Mouse (Mus musculus): ENCODE measurements around the gene Ikzf2. TPM values are rescaled to one million over a fixed set of nuclear protein-coding genes. Genes with fewer than 3 reads are reported as not detected.

The Ikzf2 gene
- polyA plus RNA-seq, 1 experiment from 2014 or later = 5.0 TPM

- ATAC-seq = no peak
- Histone ChIP-seq H3K4me1 (replicated peaks; ENCODE audit: control insufficient read depth, insufficient read depth, low read length) (no peaks in the 10 kb centered on the region), H3K27me3 (replicated peaks; ENCODE audit: control insufficient read depth, insufficient read depth, low read length) (no peaks in the 10 kb centered on the region), H3K9me3 (ENCODE audit: control insufficient read depth, low read length) (no peaks in the 10 kb centered on the region), H3K4me3 (replicated peaks; ENCODE audit: low read length) (no peak overlapping the region), H3K4me2 (ENCODE audit: low read length) (no peak overlapping the region), H3K9ac (replicated peaks; ENCODE audit: low read depth, low read length) (no peak overlapping the region), H3K36me3 (ENCODE audit: control insufficient read depth, insufficient read depth) (no peaks in the 10 kb centered on the region), H3K27ac (ENCODE audit: low read length) (no peak overlapping the region)
- 94% methylated on average over 5 of the region's 5 CpGs for WGBS
Measured at GRCm38 (mm10) chr1:69583932-69584659, 102.9 kb downstream of the Ikzf2 start.

- Histone ChIP-seq H3K4me1 (replicated peaks; ENCODE audit: control insufficient read depth, insufficient read depth, low read length) (no peaks in the 10 kb centered on the region), H3K9ac (replicated peaks; ENCODE audit: low read depth, low read length) (no peak overlapping the region), H3K27me3 (replicated peaks; ENCODE audit: control insufficient read depth, insufficient read depth, low read length) (no peaks in the 10 kb centered on the region), H3K27ac (ENCODE audit: low read length) (no peak overlapping the region), H3K9me3 (ENCODE audit: control insufficient read depth, low read length) (no peaks in the 10 kb centered on the region), H3K4me3 (replicated peaks; ENCODE audit: low read length) (no peak overlapping the region), H3K36me3 (ENCODE audit: control insufficient read depth, insufficient read depth) (no peaks in the 10 kb centered on the region), H3K4me2 (ENCODE audit: low read length) (no peak overlapping the region)
- WGBS = 91% methylated on average over 4 of the region's 4 CpGs
- no peak for ATAC-seq
Measured at GRCm38 (mm10) chr1:69578917-69579316, 108.1 kb downstream of the Ikzf2 start.

GRCm38 (mm10) chr1:69559443-69560090, 127.5 kb downstream of the Ikzf2 start:
- Histone ChIP-seq H3K9ac (replicated peaks; ENCODE audit: low read depth, low read length) (no peak overlapping the region), H3K9me3 (ENCODE audit: control insufficient read depth, low read length) (no peaks in the 10 kb centered on the region), H3K4me1 (replicated peaks; ENCODE audit: control insufficient read depth, insufficient read depth, low read length) (no peaks in the 10 kb centered on the region), H3K27me3 (replicated peaks; ENCODE audit: control insufficient read depth, insufficient read depth, low read length) (no peaks in the 10 kb centered on the region), H3K4me3 (replicated peaks; ENCODE audit: low read length) (no peak overlapping the region), H3K4me2 (ENCODE audit: low read length) (no peak overlapping the region), H3K36me3 (ENCODE audit: control insufficient read depth, insufficient read depth) (no peaks in the 10 kb centered on the region), H3K27ac (ENCODE audit: low read length) (no peak overlapping the region)
- 89% methylated on average over 5 of the region's 5 CpGs for WGBS
- no peak for ATAC-seq

GRCm38 (mm10) chr1:69555636-69556151, 131.4 kb downstream of the Ikzf2 start:
- Histone ChIP-seq H3K9ac (replicated peaks; ENCODE audit: low read depth, low read length) (no peak overlapping the region), H3K36me3 (ENCODE audit: control insufficient read depth, insufficient read depth) (no peaks in the 10 kb centered on the region), H3K27me3 (replicated peaks; ENCODE audit: control insufficient read depth, insufficient read depth, low read length) (no peaks in the 10 kb centered on the region), H3K4me3 (replicated peaks; ENCODE audit: low read length) (no peak overlapping the region), H3K9me3 (ENCODE audit: control insufficient read depth, low read length) (no peaks in the 10 kb centered on the region), H3K27ac (ENCODE audit: low read length) (no peak overlapping the region), H3K4me2 (ENCODE audit: low read length) (no peak overlapping the region), H3K4me1 (replicated peaks; ENCODE audit: control insufficient read depth, insufficient read depth, low read length) (no peaks in the 10 kb centered on the region)
- WGBS = 92% methylated on average over 5 of the region's 5 CpGs
- ATAC-seq = no peak

- Histone ChIP-seq H3K27ac (ENCODE audit: low read length) (no peak overlapping the region), H3K4me1 (replicated peaks; ENCODE audit: control insufficient read depth, insufficient read depth, low read length) (no peaks in the 10 kb centered on the region), H3K4me3 (replicated peaks; ENCODE audit: low read length) (no peak overlapping the region), H3K9ac (replicated peaks; ENCODE audit: low read depth, low read length) (no peak overlapping the region), H3K4me2 (ENCODE audit: low read length) (no peak overlapping the region), H3K36me3 (ENCODE audit: control insufficient read depth, insufficient read depth) (no peaks in the 10 kb centered on the region), H3K9me3 (ENCODE audit: control insufficient read depth, low read length) (no peaks in the 10 kb centered on the region), H3K27me3 (replicated peaks; ENCODE audit: control insufficient read depth, insufficient read depth, low read length) (no peaks in the 10 kb centered on the region)
- no peak for ATAC-seq
- 92% methylated on average over 4 of the region's 4 CpGs for WGBS
Measured at GRCm38 (mm10) chr1:69549987-69550386, 137.1 kb downstream of the Ikzf2 start.

GRCm38 (mm10) chr1:69545885-69546253, 141.2 kb downstream of the Ikzf2 start:
- no peak for ATAC-seq
- no peak overlapping the region for H3K4me2 ChIP-seq (ENCODE audit: low read length)
- H3K36me3 ChIP-seq (ENCODE audit: control insufficient read depth, insufficient read depth) = no peaks in the 10 kb centered on the region
- H3K27me3 ChIP-seq (replicated peaks; ENCODE audit: control insufficient read depth, insufficient read depth, low read length) = no peaks in the 10 kb centered on the region
- H3K9me3 ChIP-seq (ENCODE audit: control insufficient read depth, low read length) = no peaks in the 10 kb centered on the region
- H3K4me1 ChIP-seq (replicated peaks; ENCODE audit: control insufficient read depth, insufficient read depth, low read length) = no peaks in the 10 kb centered on the region
- H3K9ac ChIP-seq (replicated peaks; ENCODE audit: low read depth, low read length) = no peak overlapping the region
- WGBS = 89% methylated on average over 1 of the region's 1 CpGs
- no peak overlapping the region for H3K27ac ChIP-seq (ENCODE audit: low read length)
- no peak overlapping the region for H3K4me3 ChIP-seq (replicated peaks; ENCODE audit: low read length)

GRCm38 (mm10) chr1:69545217-69545884, 141.7 kb downstream of the Ikzf2 start:
- Histone ChIP-seq H3K4me1 (replicated peaks; ENCODE audit: control insufficient read depth, insufficient read depth, low read length) (no peaks in the 10 kb centered on the region), H3K9ac (replicated peaks; ENCODE audit: low read depth, low read length) (no peak overlapping the region), H3K4me3 (replicated peaks; ENCODE audit: low read length) (no peak overlapping the region), H3K27me3 (replicated peaks; ENCODE audit: control insufficient read depth, insufficient read depth, low read length) (no peaks in the 10 kb centered on the region), H3K9me3 (ENCODE audit: control insufficient read depth, low read length) (no peaks in the 10 kb centered on the region), H3K4me2 (ENCODE audit: low read length) (no peak overlapping the region), H3K27ac (ENCODE audit: low read length) (no peak overlapping the region), H3K36me3 (ENCODE audit: control insufficient read depth, insufficient read depth) (no peaks in the 10 kb centered on the region)
- WGBS = 95% methylated on average over 8 of the region's 8 CpGs
- ATAC-seq = no peak

- no peak for ATAC-seq
- no peaks in the 10 kb centered on the region for H3K36me3 ChIP-seq (ENCODE audit: control insufficient read depth, insufficient read depth)
- no peak overlapping the region for H3K27ac ChIP-seq (ENCODE audit: low read length)
- H3K27me3 ChIP-seq (replicated peaks; ENCODE audit: control insufficient read depth, insufficient read depth, low read length) = no peaks in the 10 kb centered on the region
- H3K9ac ChIP-seq (replicated peaks; ENCODE audit: low read depth, low read length) = no peak overlapping the region
- no peaks in the 10 kb centered on the region for H3K4me1 ChIP-seq (replicated peaks; ENCODE audit: control insufficient read depth, insufficient read depth, low read length)
- H3K4me2 ChIP-seq (ENCODE audit: low read length) = no peak overlapping the region
- WGBS = 94% methylated on average over 6 of the region's 6 CpGs
- H3K4me3 ChIP-seq (replicated peaks; ENCODE audit: low read length) = no peak overlapping the region
- H3K9me3 ChIP-seq (ENCODE audit: control insufficient read depth, low read length) = no peaks in the 10 kb centered on the region
Measured at GRCm38 (mm10) chr1:69543774-69544597, 143.1 kb downstream of the Ikzf2 start.

GRCm38 (mm10) chr1:69542546-69542945, 144.5 kb downstream of the Ikzf2 start:
- Histone ChIP-seq H3K27me3 (replicated peaks; ENCODE audit: control insufficient read depth, insufficient read depth, low read length) (no peaks in the 10 kb centered on the region), H3K9me3 (ENCODE audit: control insufficient read depth, low read length) (no peaks in the 10 kb centered on the region), H3K4me3 (replicated peaks; ENCODE audit: low read length) (no peak overlapping the region), H3K9ac (replicated peaks; ENCODE audit: low read depth, low read length) (no peak overlapping the region), H3K27ac (ENCODE audit: low read length) (no peak overlapping the region), H3K4me1 (replicated peaks; ENCODE audit: control insufficient read depth, insufficient read depth, low read length) (no peaks in the 10 kb centered on the region), H3K36me3 (ENCODE audit: control insufficient read depth, insufficient read depth) (no peaks in the 10 kb centered on the region), H3K4me2 (ENCODE audit: low read length) (no peak overlapping the region)
- no peak for ATAC-seq
- 86% methylated on average over 3 of the region's 3 CpGs for WGBS

All from forebrain, embryonic 16.5 days (tissue).